Mouse (Mus musculus) retina, adult 2 months (tissue): ENCODE results near the gene Nckap5.
"Not testable (repeated sequence)": the region's sequence is repeated elsewhere in the genome, so short reads cannot be mapped to it uniquely, and the experiment has no call there.

ENCODE experiments used
- DNase-seq: peaks from one replicate; pipeline ENCODE4 v3.0.0-alpha.2; 2012; ENCODE audit warnings: low read depth, low spot score

The Nckap5 gene

DNA sequence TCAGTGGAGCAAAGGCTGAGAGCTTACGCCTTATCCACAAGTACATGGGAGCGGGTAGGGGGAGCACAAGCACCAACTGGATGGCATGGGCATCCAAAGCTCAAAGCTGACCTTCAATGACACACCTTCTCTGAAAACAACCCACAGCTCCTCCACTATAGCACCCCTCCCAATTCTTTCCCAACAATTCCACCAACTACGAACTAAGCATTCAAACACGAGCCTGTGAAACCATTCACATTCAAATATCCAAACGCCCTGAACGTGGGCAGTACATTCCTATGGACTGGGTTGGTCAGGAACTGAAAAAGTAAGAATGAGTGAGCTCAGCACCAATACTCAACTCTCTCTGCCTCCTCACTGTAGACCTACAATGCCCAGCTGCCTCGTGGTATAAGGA, 646.8 kb downstream of the Nckap5 start:
- no peak for DNase-seq

DNA sequence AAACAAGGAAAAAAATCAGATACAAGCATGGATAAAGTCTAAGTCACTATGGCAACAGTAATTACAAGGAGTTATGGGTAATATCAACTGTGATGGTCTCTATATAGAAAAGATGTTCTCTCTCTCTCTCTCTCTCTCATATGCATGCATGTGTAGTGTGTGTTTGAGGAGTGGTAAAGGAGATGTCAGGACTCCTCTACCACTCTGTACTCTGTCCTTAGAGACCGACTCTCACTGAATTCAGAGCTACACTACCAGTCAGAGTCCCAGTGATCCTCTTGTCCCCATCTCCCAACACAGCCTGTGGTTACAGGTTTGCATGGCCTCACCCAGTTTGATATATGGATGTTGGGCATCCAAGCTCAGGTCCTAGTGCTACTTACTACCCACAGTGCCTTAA, 662.0 kb downstream of the Nckap5 start:
- DNase-seq = no peak

DNA sequence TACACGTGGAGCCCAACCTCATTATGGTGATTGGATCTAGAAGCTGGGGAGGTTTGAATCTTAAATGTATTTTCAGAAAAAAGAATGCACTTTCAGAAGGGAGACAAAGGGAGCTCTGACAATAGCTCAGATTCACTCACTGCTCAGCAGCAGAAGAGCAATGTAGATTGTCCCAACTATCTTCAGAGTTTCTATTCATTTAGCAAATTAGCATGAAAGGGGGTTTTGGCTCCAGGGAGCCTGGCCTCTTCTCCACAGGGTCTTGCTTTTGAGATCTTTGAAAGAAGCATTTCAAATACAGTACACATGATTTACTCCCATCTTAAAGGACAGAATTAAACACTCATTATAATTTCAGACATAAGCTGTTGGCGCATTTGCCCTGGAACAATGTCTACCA, 662.5 kb downstream of the Nckap5 start:
- DNase-seq = no peak

GRCm38 (mm10) chr1:126167546-126167945, 663.1 kb downstream of the Nckap5 start:
- no peak for DNase-seq

DNA sequence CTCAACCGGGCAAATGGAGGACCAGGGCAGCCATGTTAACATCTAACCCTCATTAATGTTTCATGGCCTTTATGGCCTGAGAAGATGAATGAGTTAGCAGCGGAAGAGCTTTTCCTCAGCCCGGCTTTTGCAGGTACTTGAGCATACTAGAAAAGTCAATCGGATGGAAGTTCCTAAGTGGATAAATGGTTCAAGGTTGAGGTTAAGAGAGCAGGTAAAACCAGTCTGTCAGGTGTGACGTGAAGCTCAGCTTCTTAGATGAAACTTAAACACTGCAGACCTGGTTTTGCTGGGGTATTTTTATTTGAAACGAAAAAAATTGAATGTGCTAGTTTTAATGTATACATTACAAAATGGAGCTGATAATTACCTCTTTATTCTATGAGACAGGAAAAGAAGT, 671.3 kb downstream of the Nckap5 start:
- no peak for DNase-seq

DNA sequence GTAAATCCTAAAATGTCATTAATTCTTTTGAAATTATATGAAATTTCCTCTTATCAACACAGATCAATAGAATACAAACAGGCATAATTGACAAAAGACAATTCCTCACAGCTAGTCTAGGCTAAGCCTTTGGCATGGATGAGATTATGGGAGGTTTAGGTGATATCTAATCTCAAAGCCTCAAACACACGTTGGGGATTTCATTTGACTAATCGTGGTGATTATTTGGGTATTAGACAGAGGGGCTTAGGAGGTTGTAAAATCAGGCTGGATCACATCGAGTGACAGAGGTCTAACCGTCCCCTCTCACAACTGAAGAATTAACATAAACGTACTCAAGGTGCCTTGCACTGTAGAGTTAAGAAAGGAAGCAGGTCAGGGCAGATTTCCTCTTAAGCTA, 674.8 kb downstream of the Nckap5 start:
- DNase-seq = no peak

DNA sequence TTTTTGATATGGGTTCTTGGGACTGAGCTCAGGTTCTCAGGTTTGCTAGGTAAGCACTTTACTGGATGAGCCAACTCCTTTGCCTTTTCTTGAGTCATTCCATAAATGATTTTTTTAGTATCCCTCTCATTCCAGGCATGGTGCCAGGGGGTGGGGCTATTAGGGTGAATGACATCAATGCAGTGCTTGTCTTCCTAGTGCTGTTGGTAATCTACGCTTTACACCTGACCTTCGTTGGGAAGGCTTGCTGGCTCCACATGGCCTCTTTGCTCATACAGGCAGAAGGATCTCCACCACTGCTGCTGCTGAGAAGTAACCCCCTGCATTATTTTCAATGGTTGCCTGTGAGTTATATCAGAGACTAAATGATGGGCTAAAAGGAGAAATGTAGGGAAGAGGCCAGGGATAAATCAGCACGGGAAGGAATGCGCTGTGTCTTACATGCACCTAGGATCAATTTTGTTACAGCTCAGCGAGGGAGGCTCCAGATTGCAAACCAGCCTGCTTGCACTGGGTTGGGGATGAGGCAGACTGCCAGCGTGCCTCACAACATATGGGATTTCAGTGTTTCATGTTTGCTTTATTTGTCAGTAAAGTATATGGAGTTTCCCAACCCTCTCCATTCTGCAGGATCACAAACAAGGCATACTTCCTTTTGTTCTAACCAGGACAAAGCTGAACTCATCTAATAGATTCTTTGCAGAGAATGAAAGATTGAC, 676.9 kb downstream of the Nckap5 start:
- DNase-seq = no peak

- DNase-seq = no peak
These were observed 678.4 kb downstream of the Nckap5 start for GRCm38 (mm10) chr1:126152217-126152616.

DNA sequence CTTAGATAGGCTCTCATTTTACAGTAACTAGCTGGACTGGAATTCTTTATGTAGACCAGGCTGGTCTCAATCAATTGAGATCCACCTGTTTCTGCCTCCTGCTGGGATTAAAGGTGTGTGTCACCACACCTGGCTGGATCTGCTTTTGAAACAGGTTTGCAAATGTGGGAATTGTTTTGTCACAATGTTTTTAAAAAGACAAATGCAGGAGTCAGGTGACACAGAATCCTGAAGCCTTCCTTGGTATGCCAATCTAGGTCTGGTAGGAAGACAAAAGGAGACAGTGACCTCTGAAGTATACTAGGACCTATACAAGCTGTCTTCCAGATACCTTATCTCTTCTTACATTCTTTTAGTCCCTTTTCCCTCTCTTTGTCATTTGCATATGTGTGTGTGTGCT, 680.6 kb downstream of the Nckap5 start:
- DNase-seq = no peak

- no peak for DNase-seq
These were observed 694.9 kb downstream of the Nckap5 start for GRCm38 (mm10) chr1:126135717-126136116.

DNA sequence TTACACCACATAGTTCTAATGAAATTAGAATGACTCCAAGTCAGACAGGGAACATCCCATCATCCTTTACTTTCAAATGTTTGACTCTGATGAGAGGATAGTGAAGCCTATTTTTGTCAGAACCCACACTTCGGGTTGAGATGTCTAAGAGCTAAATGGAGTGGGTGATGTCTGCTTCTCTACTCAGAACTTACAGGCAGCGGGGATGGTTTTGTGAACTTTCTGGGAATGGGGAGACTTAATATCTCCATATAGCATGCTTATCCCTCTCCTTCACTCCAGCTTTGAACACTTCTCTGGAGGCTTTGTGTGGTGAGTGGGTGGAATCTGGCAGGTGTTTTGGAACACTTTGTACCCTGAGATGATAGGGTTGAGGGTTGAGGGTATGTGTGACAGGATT, 698.3 kb downstream of the Nckap5 start:
- no peak for DNase-seq

GRCm38 (mm10) chr1:126129129-126129528, 701.5 kb downstream of the Nckap5 start:
- DNase-seq = no peak

- DNase-seq = no peak
These were observed 707.5 kb downstream of the Nckap5 start for GRCm38 (mm10) chr1:126123111-126123510.

- no peak for DNase-seq
These were observed 710.1 kb downstream of the Nckap5 start for GRCm38 (mm10) chr1:126120506-126120905.

DNA sequence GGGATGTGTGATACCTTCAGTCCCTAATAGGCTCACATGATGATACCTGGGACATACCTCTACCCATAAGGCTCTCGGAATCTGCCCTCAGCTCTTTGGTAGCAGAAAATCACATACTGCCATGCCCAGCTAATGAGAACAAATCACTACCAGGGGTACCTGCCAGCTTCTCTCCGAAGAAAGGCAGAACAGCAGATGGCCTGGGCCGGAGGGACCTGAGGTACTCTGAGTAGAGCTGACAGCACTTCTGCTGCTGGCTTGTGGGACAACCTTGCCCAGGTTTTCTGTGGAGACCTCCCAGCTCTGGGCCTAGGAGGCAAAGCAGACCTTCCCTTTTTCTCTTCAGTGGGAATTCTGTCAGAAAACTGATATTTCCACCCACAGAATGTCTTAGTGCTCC, 714.6 kb downstream of the Nckap5 start:
- DNase-seq = no peak

DNA sequence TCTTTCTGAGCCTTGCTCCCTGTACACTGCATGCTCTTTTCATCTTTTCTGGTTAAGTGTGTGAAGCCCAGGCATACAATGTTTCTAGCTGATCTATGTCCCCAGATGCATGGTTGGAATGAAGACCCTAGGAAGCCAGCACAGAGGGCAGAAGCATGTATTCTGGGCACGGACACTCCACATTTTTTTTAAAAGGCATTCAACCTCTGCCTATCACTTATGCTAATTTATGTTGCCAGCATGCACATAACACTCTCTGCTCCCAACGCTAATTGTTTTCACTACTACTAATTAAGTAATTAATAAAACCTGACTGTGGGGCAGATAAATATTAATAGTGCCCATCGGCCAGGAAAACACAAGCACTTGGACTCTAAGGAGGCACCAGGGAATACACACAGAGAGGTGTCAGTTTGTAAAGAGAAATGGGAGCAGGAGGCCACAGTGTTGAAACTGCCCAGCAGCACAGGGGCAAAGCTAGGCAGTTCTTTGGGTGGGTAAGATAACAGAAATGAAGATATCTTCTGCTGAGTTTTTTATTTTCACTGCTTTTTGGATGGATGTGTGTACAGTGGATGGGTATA, 724.8 kb downstream of the Nckap5 start:
- DNase-seq = no peak

- DNase-seq = no peak
These were observed 736.3 kb downstream of the Nckap5 start for GRCm38 (mm10) chr1:126094346-126094745.

DNA sequence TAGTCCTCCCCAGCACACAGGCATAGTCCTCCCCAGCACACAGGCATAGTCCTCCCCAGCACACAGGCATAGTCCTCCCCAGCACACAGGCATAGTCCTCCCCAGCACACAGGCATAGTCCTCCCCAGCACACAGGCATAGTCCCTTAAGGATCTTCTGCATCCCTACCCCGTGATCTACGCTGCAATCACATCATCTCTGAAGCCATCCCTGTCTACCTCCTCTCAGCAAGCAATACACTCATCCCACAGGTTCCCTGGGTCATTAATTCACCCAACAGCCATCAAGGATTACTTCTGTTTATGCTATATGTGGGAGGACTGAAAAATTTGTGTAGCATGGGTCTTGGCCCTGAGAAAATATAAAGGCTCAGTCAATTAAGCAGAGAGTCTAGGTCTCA, 738.6 kb downstream of the Nckap5 start:
- not testable (repeated sequence) for DNase-seq

GRCm38 (mm10) chr1:126087181-126087580, 743.4 kb downstream of the Nckap5 start:
- DNase-seq = no peak

GRCm38 (mm10) chr1:126076312-126076711, 754.3 kb downstream of the Nckap5 start:
- no peak for DNase-seq

DNA sequence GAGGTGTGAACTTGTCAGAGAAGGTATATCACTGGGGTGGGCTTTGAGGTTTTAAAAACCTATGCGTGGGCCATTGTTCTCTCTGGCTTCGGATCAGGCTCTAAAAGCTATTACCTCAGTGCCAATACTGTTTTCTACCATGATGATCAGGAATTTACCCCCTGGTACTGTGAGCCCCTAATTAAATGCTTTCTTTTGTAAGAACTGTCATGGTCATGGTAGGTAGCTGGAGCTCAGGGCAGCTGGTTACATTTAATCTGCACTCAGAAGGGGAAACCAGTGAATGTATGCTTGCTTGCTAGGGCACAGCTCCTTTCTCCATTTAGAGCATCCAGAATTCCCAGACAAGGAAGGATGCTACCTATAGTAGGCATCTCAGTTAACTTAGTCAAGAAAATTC, 759.7 kb downstream of the Nckap5 start:
- no peak for DNase-seq

GRCm38 (mm10) chr1:126051491-126051890, 779.1 kb downstream of the Nckap5 start:
- DNase-seq = no peak

DNA sequence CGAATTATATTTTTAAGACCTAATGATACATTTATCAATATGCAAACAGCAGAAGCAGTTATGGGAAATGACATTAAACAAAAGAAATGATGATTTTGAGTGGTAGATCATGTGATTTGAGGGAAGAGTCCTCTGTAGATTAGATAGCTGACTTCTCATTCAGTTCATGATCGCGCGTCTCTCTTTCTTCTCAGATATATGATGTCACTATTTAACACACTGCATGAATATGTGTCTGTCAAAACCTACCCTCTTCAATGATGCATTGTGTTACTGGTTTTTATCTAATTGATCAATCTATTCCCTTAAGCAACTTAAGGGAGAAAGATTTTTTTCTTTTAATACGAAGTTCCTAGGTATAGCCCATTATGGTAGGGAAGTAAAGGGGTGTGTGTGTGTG, 787.7 kb downstream of the Nckap5 start:
- DNase-seq = no peak

DNA sequence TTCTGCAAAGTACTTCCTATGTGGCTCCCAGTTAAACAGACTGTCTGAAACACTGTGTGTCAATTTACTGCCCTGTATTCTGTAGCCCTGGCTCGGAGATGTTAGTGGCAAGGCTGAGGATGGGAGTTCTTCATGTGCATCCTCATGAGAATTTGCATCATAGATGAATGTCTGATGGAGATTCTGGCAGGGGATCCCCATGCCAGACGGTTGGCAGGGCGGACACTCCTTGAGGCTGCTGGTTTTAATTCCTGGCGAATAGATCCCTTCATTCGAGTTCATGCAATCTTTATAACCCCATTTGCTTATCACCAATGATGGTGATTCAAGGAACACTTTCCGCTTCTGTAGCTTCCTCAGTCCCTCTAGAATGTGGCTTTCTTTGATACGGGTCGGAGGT, 803.1 kb downstream of the Nckap5 start:
- no peak for DNase-seq
